In the genomic region with DNA sequence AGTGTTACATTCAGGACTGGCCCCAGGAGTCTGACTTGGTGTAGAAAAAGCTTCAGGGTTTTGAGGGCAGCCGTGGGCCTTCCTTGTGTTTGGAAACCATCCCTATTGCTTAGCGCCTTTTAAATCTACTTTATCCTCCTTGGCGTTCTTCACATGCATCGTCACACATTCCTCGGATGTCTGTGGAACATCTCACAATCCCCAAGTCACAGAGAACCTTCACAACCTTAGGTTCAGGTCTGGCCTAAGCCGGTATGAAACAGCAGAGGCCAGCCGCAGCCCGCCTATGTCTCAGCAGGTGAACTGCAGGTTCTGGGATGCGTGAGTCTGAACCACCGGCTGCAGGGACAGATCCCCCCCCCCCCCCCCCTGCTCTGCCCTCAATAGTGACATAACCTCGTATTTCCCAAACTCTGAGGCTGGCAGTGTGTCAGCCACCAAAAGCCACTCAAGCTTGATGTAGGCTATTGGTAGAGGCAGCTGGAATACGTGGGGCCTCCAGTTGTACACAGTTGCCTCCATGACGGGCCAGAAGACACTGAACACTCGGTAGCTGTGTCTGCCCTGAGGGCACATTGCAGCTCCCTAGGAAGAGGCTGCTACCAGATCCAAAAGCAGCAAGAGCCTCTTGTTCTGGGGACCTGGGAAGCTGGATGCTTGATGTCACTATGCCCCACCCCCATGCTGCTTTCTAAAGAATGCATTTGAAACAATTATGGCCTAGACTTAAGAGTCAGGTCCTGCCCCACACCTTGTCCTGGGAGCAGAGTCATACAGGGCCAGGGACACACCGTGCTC, we compare ENCODE assay signal across 12 mouse cellular contexts. TPM values are rescaled to one million over a fixed set of nuclear protein-coding genes. Genes with fewer than 3 reads are reported as not detected.
DNase-seq lines count a peak whose midpoint lies in the region; ATAC-seq and TF ChIP-seq lines count a peak whose summit lies in the region.
"Had no signal": no experiment of that assay in that cellular context is flagged by ENCODE, and none has a peak within 500 bp of the region (broad histone marks: within the 10 kb centered on the region; RNA-seq: fewer than 3 reads in every experiment).

No protein-coding gene starts in this region.

- peaks cover 87% of the 10 kb centered on the region for H3K79me2 ChIP-seq in myocyte (ENCODE audit: control insufficient read depth, insufficient read depth)

- peak overlapping the region; percentile 51 for H3K27ac ChIP-seq in forebrain, embryonic 10.5 days
- H3K27ac ChIP-seq in forebrain, embryonic 16.5 days (ENCODE audit: low read length), result no peak overlapping the region
- H3K27ac ChIP-seq in layer of hippocampus, adult 2 months, result peak overlapping the region; percentile 77
- H3K27ac ChIP-seq in bone marrow, adult 2 months (ENCODE audit: control insufficient read depth, insufficient read depth, low read depth, low read length, poor library complexity), result peak overlapping the region; percentile 84
- H3K27ac ChIP-seq: hindbrain, postnatal 0 days; midbrain, embryonic 15.5 days had no signal

- H3K4me3 ChIP-seq in forebrain, embryonic 10.5 days, result no peak overlapping the region
- H3K4me3 ChIP-seq in forebrain, embryonic 16.5 days (replicated peaks; ENCODE audit: low read length), result no peak overlapping the region
- no peak overlapping the region for H3K4me3 ChIP-seq in layer of hippocampus, adult 2 months
- H3K4me3 ChIP-seq in bone marrow, adult 2 months (replicated peaks; ENCODE audit: control insufficient read depth, low read depth, low read length), result peak overlapping the region; percentile 33
- H3K4me3 ChIP-seq in myocyte, result peak overlapping the region; percentile 84
- H3K4me3 ChIP-seq: midbrain, embryonic 15.5 days had no signal

- H3K9ac ChIP-seq in forebrain, embryonic 16.5 days (replicated peaks; ENCODE audit: low read depth, low read length), result no peak overlapping the region
- H3K9ac ChIP-seq: midbrain, embryonic 15.5 days had no signal

- ATAC-seq in forebrain, embryonic 16.5 days, result no peak
- ATAC-seq: hindbrain, postnatal 0 days; midbrain, embryonic 15.5 days had no signal

- TF ChIP-seq POLR2A in bone marrow, adult 2 months (IDR thresholded peaks at IDR 0.05; ENCODE audit: borderline replicate concordance, control insufficient read depth, low read depth, low read length), result no peak
- TF ChIP-seq POLR2A in myocyte (IDR thresholded peaks at IDR 0.05; ENCODE audit: insufficient read length, low read depth), result no peak

- no peak overlapping the region for H3ac ChIP-seq in myocyte (ENCODE audit: control insufficient read depth, insufficient read length)

- H3K36me3 ChIP-seq in forebrain, embryonic 10.5 days (replicated peaks), result peaks cover 4% of the 10 kb centered on the region; the same call in 1 of the 2 replicates
- no peaks in the 10 kb centered on the region for H3K36me3 ChIP-seq in forebrain, embryonic 16.5 days (ENCODE audit: control insufficient read depth, insufficient read depth)
- H3K36me3 ChIP-seq in myocyte (ENCODE audit: control insufficient read depth, insufficient read depth), result peaks cover under 1% of the 10 kb centered on the region
- H3K36me3 ChIP-seq: midbrain, embryonic 15.5 days had no signal

- 56% methylated on average over 15 of the region's 15 CpGs for WGBS in forebrain, embryonic 10.5 days
- WGBS in forebrain, embryonic 16.5 days, result 53% methylated on average over 15 of the region's 15 CpGs
- WGBS in bone marrow, adult 2 months, result 44% methylated on average over 15 of the region's 15 CpGs

- no peak for TF ChIP-seq CTCF in layer of hippocampus, adult 2 months (conservative IDR thresholded peaks at IDR 0.05)
- TF ChIP-seq CTCF in bone marrow, adult 2 months (IDR thresholded peaks at IDR 0.05; ENCODE audit: control insufficient read depth, insufficient read depth, low read length), result no peak

- DNase-seq in forebrain, embryonic 10.5 days (ENCODE audit: extremely low spot score, low spot score), result no peak
- no peak for DNase-seq in layer of hippocampus, adult 2 months (ENCODE audit: low spot score in 2 of 2)
- no peak for DNase-seq in layer of hippocampus, adult 8-10 months (ENCODE audit: low spot score in 2 of 2)
- no peak for DNase-seq in testis, postnatal 10 days (ENCODE audit: low spot score)
- no peak for DNase-seq in gastrocnemius, adult 8-10 months (ENCODE audit: low spot score in 2 of 2)
- DNase-seq: layer of hippocampus, postnatal 36 days; right cerebral cortex, adult 18-20 months had no signal

- H3K4me1 ChIP-seq in forebrain, embryonic 10.5 days, result peaks cover 82% of the 10 kb centered on the region
- peaks cover 12% of the 10 kb centered on the region for H3K4me1 ChIP-seq in forebrain, embryonic 16.5 days (replicated peaks; ENCODE audit: control insufficient read depth, insufficient read depth, low read length)
- H3K4me1 ChIP-seq in bone marrow, adult 2 months (ENCODE audit: control insufficient read depth, insufficient read depth, low read length), result peaks cover 32% of the 10 kb centered on the region

- H3K27me3 ChIP-seq in forebrain, embryonic 10.5 days (ENCODE audit: poor library complexity, severe bottlenecking), result no peaks in the 10 kb centered on the region
- H3K27me3 ChIP-seq in forebrain, embryonic 16.5 days (replicated peaks; ENCODE audit: control insufficient read depth, insufficient read depth, low read length), result no peaks in the 10 kb centered on the region
- no peaks in the 10 kb centered on the region for H3K27me3 ChIP-seq in myocyte (ENCODE audit: control insufficient read depth, insufficient read depth, insufficient read length)
- H3K27me3 ChIP-seq: midbrain, embryonic 15.5 days had no signal

- no peak overlapping the region for H3K4me2 ChIP-seq in forebrain, embryonic 16.5 days (ENCODE audit: low read length)
- H3K4me2 ChIP-seq in myocyte (ENCODE audit: low read depth), result peak overlapping the region; percentile 99
- H3K4me2 ChIP-seq: midbrain, embryonic 15.5 days had no signal

- no peaks in the 10 kb centered on the region for H3K9me3 ChIP-seq in forebrain, embryonic 10.5 days
- H3K9me3 ChIP-seq in forebrain, embryonic 16.5 days (ENCODE audit: control insufficient read depth, low read length), result no peaks in the 10 kb centered on the region
- H3K9me3 ChIP-seq: midbrain, embryonic 15.5 days had no signal

TF ChIP-seq in myocyte, 11 proteins besides CTCF, POLR2A, EP300 and RAD21 (continues in another document):
- TF ChIP-seq MYOG (IDR thresholded peaks at IDR 0.05; ENCODE audit: control insufficient read depth in 1 of 3, insufficient read depth in 1 of 3, insufficient read length in 2 of 3, low read depth in 2 of 3) (no peak), E2F4 (IDR thresholded peaks at IDR 0.05; ENCODE audit: insufficient read depth) (no peak), TCF12 (IDR thresholded peaks at IDR 0.05; ENCODE audit: insufficient read depth, poor library complexity, severe bottlenecking) (no peak), CEBPB (IDR thresholded peaks at IDR 0.05; ENCODE audit: insufficient read depth, poor library complexity, severe bottlenecking) (no peak), POLR2AphosphoS2 (IDR thresholded peaks at IDR 0.05; ENCODE audit: insufficient read length, low read depth) (no peak), MYOD1 (IDR thresholded peaks at IDR 0.05; ENCODE audit: control insufficient read depth in 1 of 3, insufficient read length in 2 of 3, low read depth in 2 of 3) (no peak), MAX (IDR thresholded peaks at IDR 0.05; ENCODE audit: low read depth) (no peak), SRF (IDR thresholded peaks at IDR 0.05; ENCODE audit: control insufficient read depth, insufficient read length, low read depth) (no peak), USF1 (IDR thresholded peaks at IDR 0.05; ENCODE audit: low read depth) (no peak), REST (IDR thresholded peaks at IDR 0.05; ENCODE audit: insufficient read depth, insufficient read length) (no peak)

RNA-seq across cellular contexts. Expression of a gene that starts 4.6 kb away (rescaled TPM):
- 36.7 and 37.7 TPM in 2 replicates for polyA plus RNA-seq in forebrain, embryonic 10.5 days (2016; fragmentation: Nextera tagmentation; extraction: Ambion mirVana)
- 27.9 and 30.2 TPM in 2 replicates for polyA plus RNA-seq in forebrain, embryonic 16.5 days (2015; fragmentation: Nextera tagmentation; extraction: Ambion mirVana)
- 10 to 100 TPM; 45.3 to 45.4 TPM for total RNA-seq in layer of hippocampus, adult 2 months (2021)
- total RNA-seq in layer of hippocampus, adult 8-10 months (2022), result 10 to 100 TPM; 33.0 to 49.0 (median 39.5) TPM
- 27.4 and 43.3 TPM in 2 replicates for polyA plus RNA-seq in bone marrow, adult 2 months (2011; ENCODE audit: insufficient read depth, insufficient read length, low replicate concordance, missing spikeins)
- 94.7 TPM for polyA plus RNA-seq in myocyte (2012; fragmentation: generic; extraction: Trizol)
- total RNA-seq in gastrocnemius, adult 8-10 months (2022), result 10 to 100 TPM; 13.4 to 17.6 (median 16.0) TPM

RNA-seq across cellular contexts. Expression of a gene that starts 25.4 kb away (rescaled TPM):
- 0.30 TPM in 1 of 2 replicates, not detected in the other for polyA plus RNA-seq in forebrain, embryonic 10.5 days (2016; fragmentation: Nextera tagmentation; extraction: Ambion mirVana)
- 4.6 and 5.8 TPM in 2 replicates for polyA plus RNA-seq in forebrain, embryonic 16.5 days (2015; fragmentation: Nextera tagmentation; extraction: Ambion mirVana)
- 1 to 10 TPM; 6.4 to 7.8 TPM for total RNA-seq in layer of hippocampus, adult 2 months (2021)
- total RNA-seq in layer of hippocampus, adult 8-10 months (2022), result 1 to 10 TPM; 3.5 to 6.2 (median 4.4) TPM
- polyA plus RNA-seq in bone marrow, adult 2 months (2011; ENCODE audit: insufficient read depth, insufficient read length, low replicate concordance, missing spikeins), result not detected in 2 replicates
- 0.36 TPM for polyA plus RNA-seq in myocyte (2012; fragmentation: generic; extraction: Trizol)
- total RNA-seq in gastrocnemius, adult 8-10 months (2022), result 1 to 10 TPM; 1.2 to 2.7 (median 2.2) TPM

RNA-seq across cellular contexts. Expression of a gene that starts 28.7 kb away (rescaled TPM):
- 0.48 TPM in 1 of 2 replicates, not detected in the other for polyA plus RNA-seq in forebrain, embryonic 10.5 days (2016; fragmentation: Nextera tagmentation; extraction: Ambion mirVana)
- polyA plus RNA-seq in forebrain, embryonic 16.5 days (2015; fragmentation: Nextera tagmentation; extraction: Ambion mirVana), result 0.75 and 1.4 TPM in 2 replicates
- total RNA-seq in layer of hippocampus, adult 2 months (2021), result 1 to 10 TPM; 1.0 to 1.5 TPM
- total RNA-seq in layer of hippocampus, adult 8-10 months (2022), result 1 to 10 TPM; 1.1 to 1.7 (median 1.3) TPM
- polyA plus RNA-seq in bone marrow, adult 2 months (2011; ENCODE audit: insufficient read depth, insufficient read length, low replicate concordance, missing spikeins), result 3.4 TPM in 1 of 2 replicates, not detected in the other
- 2.8 TPM for polyA plus RNA-seq in myocyte (2012; fragmentation: generic; extraction: Trizol)
- total RNA-seq in gastrocnemius, adult 8-10 months (2022), result under 1 TPM in 2 of 4 experiments, not detected in 2; 0.40 to 0.58 TPM

RNA-seq across cellular contexts. Expression of a gene that starts 45.1 kb away (rescaled TPM):
- polyA plus RNA-seq in forebrain, embryonic 10.5 days (2016; fragmentation: Nextera tagmentation; extraction: Ambion mirVana), result 41.7 and 42.0 TPM in 2 replicates
- 34.7 and 36.7 TPM in 2 replicates for polyA plus RNA-seq in forebrain, embryonic 16.5 days (2015; fragmentation: Nextera tagmentation; extraction: Ambion mirVana)
- 10 to 100 TPM; 40.6 to 40.8 TPM for total RNA-seq in layer of hippocampus, adult 2 months (2021)
- 10 to 100 TPM; 40.5 to 43.7 (median 42.7) TPM for total RNA-seq in layer of hippocampus, adult 8-10 months (2022)
- 10.2 and 20.3 TPM in 2 replicates for polyA plus RNA-seq in bone marrow, adult 2 months (2011; ENCODE audit: insufficient read depth, insufficient read length, low replicate concordance, missing spikeins)
- 31.7 TPM for polyA plus RNA-seq in myocyte (2012; fragmentation: generic; extraction: Trizol)
- 10 to 100 TPM; 11.9 to 14.7 (median 14.2) TPM for total RNA-seq in gastrocnemius, adult 8-10 months (2022)

Comparison
In these comparisons a context has a peak if more than half of its experiments do, and no peak if none do; other contexts are left out.
1. H3K4me3 ChIP-seq: peak in bone marrow, adult 2 months (single experiment) and myocyte (single experiment); none in forebrain, embryonic 10.5 days (single experiment), forebrain, embryonic 16.5 days (single experiment) and layer of hippocampus, adult 2 months (single experiment).